Mouse (Mus musculus): Measurements from ENCODE around the gene Pik3ap1.

DNA sequence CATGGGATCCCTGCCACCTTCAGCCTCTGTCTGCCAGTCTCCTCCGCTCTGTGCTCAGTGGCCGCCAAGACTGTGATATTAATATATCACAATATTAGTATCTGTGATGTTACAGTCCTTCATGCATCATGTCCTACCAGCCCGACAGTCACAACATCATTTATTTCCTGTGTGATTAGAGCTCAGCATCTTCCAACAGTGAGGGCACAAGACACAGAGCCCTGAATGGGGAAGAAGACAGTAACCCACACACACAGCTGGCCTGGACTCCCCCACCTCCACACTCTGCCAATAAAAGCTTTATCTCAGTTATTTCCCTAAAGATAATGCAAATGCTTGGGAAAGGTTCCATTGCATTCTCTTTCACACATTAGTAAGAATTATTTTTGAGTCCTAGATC lies 35.3 kb downstream of the Pik3ap1 start:
- TF ChIP-seq CTCF (IDR thresholded peaks at IDR 0.05; ENCODE audit: extremely low read depth, insufficient read depth, insufficient read length, insufficient replicate concordance) = no peak
- TF ChIP-seq POLR2A (IDR thresholded peaks at IDR 0.05; ENCODE audit: low read depth, low read length) = no peak

Data from spleen, adult 2 months (tissue).